Mouse (Mus musculus): ENCODE results near the gene Efcab5. TPM values are rescaled to one million over a fixed set of nuclear protein-coding genes. Genes with fewer than 3 reads are reported as not detected.
"Not testable (repeated sequence)": the region's sequence is repeated elsewhere in the genome, so short reads cannot be mapped to it uniquely, and the experiment has no call there.

The Efcab5 gene
- total RNA-seq, 2 experiments from 2014 or later = 0.41 to 0.76 TPM

GRCm38 (mm10) chr11:77174531-77174930, 14.2 kb downstream of the Efcab5 start:
- DNase-seq = no peak

- DNase-seq = no peak
Measured at GRCm38 (mm10) chr11:77173731-77174130, 15.0 kb downstream of the Efcab5 start.

GRCm38 (mm10) chr11:77160744-77161143, 28.0 kb downstream of the Efcab5 start:
- DNase-seq = no peak

- no peak for DNase-seq
Measured at GRCm38 (mm10) chr11:77160341-77160740, 28.4 kb downstream of the Efcab5 start.

- DNase-seq = no peak
Measured at GRCm38 (mm10) chr11:77154214-77154613, 34.6 kb downstream of the Efcab5 start.

- no peak for DNase-seq
Measured at GRCm38 (mm10) chr11:77150806-77151205, 38.0 kb downstream of the Efcab5 start.

- not testable (repeated sequence) for DNase-seq
Measured at GRCm38 (mm10) chr11:77149783-77150630, 38.8 kb downstream of the Efcab5 start.

- DNase-seq = no peak
Measured at GRCm38 (mm10) chr11:77148774-77149173, 40.0 kb downstream of the Efcab5 start.

- no peak for DNase-seq
Measured at GRCm38 (mm10) chr11:77147753-77148152, 41.0 kb downstream of the Efcab5 start.

- DNase-seq = no peak
Measured at GRCm38 (mm10) chr11:77145423-77145822, 43.3 kb downstream of the Efcab5 start.

- DNase-seq = no peak
Measured at GRCm38 (mm10) chr11:77141938-77142337, 46.8 kb downstream of the Efcab5 start.

GRCm38 (mm10) chr11:77139976-77140375, 48.8 kb downstream of the Efcab5 start:
- DNase-seq = no peak

GRCm38 (mm10) chr11:77133450-77133849, 55.3 kb downstream of the Efcab5 start:
- DNase-seq = no peak

- DNase-seq = peak; percentile 12
Measured at GRCm38 (mm10) chr11:77132580-77132979, 56.2 kb downstream of the Efcab5 start.

GRCm38 (mm10) chr11:77128562-77128961, 60.2 kb downstream of the Efcab5 start:
- DNase-seq = no peak

- DNase-seq = no peak
Measured at GRCm38 (mm10) chr11:77111141-77111540, 77.6 kb downstream of the Efcab5 start.

GRCm38 (mm10) chr11:77108442-77108841, 80.3 kb downstream of the Efcab5 start:
- DNase-seq = no peak

- DNase-seq = not testable (repeated sequence)
Measured at GRCm38 (mm10) chr11:77107872-77108271, 80.9 kb downstream of the Efcab5 start.

- DNase-seq = no peak
Measured at GRCm38 (mm10) chr11:77106961-77107360, 81.8 kb downstream of the Efcab5 start.

- peak; percentile 91 for DNase-seq
Measured at GRCm38 (mm10) chr11:77100137-77100937, 88.4 kb downstream of the Efcab5 start.

- DNase-seq = no peak
Measured at GRCm38 (mm10) chr11:77098332-77098972, 90.3 kb downstream of the Efcab5 start.

GRCm38 (mm10) chr11:77096991-77097390, 91.8 kb downstream of the Efcab5 start:
- no peak for DNase-seq

GRCm38 (mm10) chr11:77096581-77096980, 92.2 kb downstream of the Efcab5 start:
- DNase-seq = no peak

All from heart, postnatal 4 days (tissue).